Mouse (Mus musculus): Measurements from ENCODE around the gene Nexn.
"Not testable (repeated sequence)": the region's sequence is repeated elsewhere in the genome, so short reads cannot be mapped to it uniquely, and the experiment has no call there.

Gene Nexn

GRCm38 (mm10) chr3:152202942-152203341 is 63.2 kb downstream of the Nexn start:
- in situ Hi-C loops (cut with MboI; ENCODE audit: low sequenced_read_pairs) = no loop called here

GRCm38 (mm10) chr3:152201651-152202050 is 64.5 kb downstream of the Nexn start:
- in situ Hi-C loops (cut with MboI; ENCODE audit: low sequenced_read_pairs) = no loop called here

GRCm38 (mm10) chr3:152201181-152201580 is 65.0 kb downstream of the Nexn start:
- in situ Hi-C loops (cut with MboI; ENCODE audit: low sequenced_read_pairs) = no loop called here

GRCm38 (mm10) chr3:152199125-152199524 is 67.0 kb downstream of the Nexn start:
- in situ Hi-C loops (cut with MboI; ENCODE audit: low sequenced_read_pairs) = no loop called here

GRCm38 (mm10) chr3:152197246-152197645 is 68.9 kb downstream of the Nexn start:
- in situ Hi-C loops (cut with MboI; ENCODE audit: low sequenced_read_pairs) = not testable (repeated sequence)

- in situ Hi-C loops (cut with MboI; ENCODE audit: low sequenced_read_pairs) = no loop called here
Observed at GRCm38 (mm10) chr3:152193635-152194097, 72.5 kb downstream of the Nexn start.

GRCm38 (mm10) chr3:152193177-152193576 is 73.0 kb downstream of the Nexn start:
- in situ Hi-C loops (cut with MboI; ENCODE audit: low sequenced_read_pairs) = no loop called here

- in situ Hi-C loops (cut with MboI; ENCODE audit: low sequenced_read_pairs) = no loop called here
Observed at GRCm38 (mm10) chr3:152192238-152192931, 73.8 kb downstream of the Nexn start.

GRCm38 (mm10) chr3:152191791-152192237 is 74.3 kb downstream of the Nexn start:
- in situ Hi-C loops (cut with MboI; ENCODE audit: low sequenced_read_pairs) = no loop called here

GRCm38 (mm10) chr3:152190679-152191477 is 75.3 kb downstream of the Nexn start:
- in situ Hi-C loops (cut with MboI; ENCODE audit: low sequenced_read_pairs) = no loop called here

GRCm38 (mm10) chr3:152189306-152189705 is 76.8 kb downstream of the Nexn start:
- in situ Hi-C loops (cut with MboI; ENCODE audit: low sequenced_read_pairs) = no loop called here

Measured in CH12F3 (cell line).